Mouse (Mus musculus): Measurements from ENCODE around the gene Rspo4.

- no peak for TF ChIP-seq BHLHE40 (IDR thresholded peaks at IDR 0.05; ENCODE audit: low read depth, low read length)
- TF ChIP-seq POLR2A (IDR thresholded peaks at IDR 0.05; ENCODE audit: low read depth, low read length): no peak
- no peak for TF ChIP-seq GABPA (IDR thresholded peaks at IDR 0.05; ENCODE audit: insufficient replicate concordance, low read depth, low read length)
- no peak for TF ChIP-seq SIN3A (IDR thresholded peaks at IDR 0.05; ENCODE audit: low read length)
- TF ChIP-seq EP300 (IDR thresholded peaks at IDR 0.05; ENCODE audit: low read length): no peak
- TF ChIP-seq NELFE (IDR thresholded peaks at IDR 0.05; ENCODE audit: low read depth, low read length): no peak
Measured at GRCm38 (mm10) chr2:151903267-151903666, 60.5 kb downstream of the Rspo4 start.
